Mouse (Mus musculus): ENCODE measurements around the gene Gm38431. TPM values are rescaled to one million over a fixed set of nuclear protein-coding genes. Genes with fewer than 3 reads are reported as not detected.

Gene Gm38431
- 61.0 and 67.3 TPM in 2 replicates for total RNA-seq (2014; fragmentation: Nextera tagmentation)
- total RNA-seq (2017): 5.5 and 7.5 TPM in 2 replicates

DNA sequence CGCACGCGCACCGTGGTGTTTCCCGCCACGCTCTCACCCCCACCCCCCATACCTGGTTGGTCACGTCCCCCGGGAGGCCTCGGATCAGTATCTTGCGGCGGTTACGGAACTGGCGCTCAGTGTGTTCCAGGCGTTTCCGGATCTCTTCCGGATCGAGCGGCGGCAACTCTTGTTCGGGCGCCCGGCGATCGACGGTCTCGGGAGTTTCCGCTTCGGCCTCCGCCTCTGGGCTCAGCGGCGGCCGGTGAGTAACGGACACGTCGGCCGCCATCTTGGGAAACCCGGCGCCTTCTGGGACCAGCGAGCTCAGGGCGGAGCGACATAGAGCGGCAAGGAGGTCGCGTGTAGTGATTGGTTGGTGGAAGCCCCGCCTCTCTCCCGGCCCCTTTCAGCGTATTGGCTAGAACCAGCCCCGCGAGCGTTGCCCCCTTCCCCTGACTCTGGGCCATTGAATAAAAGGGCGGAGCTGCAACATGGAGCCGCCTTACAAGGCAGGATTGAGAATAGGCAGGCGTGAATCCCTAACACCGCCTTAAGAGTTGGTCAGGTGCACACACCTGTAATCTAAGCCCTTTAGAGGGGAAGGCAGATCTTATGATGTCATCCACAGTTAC, at the start of gene Gm38431, which contains the start of gene Raver1:
Gene Gm38431 (minus strand): TSS at position 291 of the 614 bp plus-strand sequence.
Gene Raver1 (minus strand): TSS at position 302 of the 614 bp plus-strand sequence.
- peak; percentile 96 for ATAC-seq (replicated peaks; ENCODE audit: poor library complexity, severe bottlenecking)

DNA sequence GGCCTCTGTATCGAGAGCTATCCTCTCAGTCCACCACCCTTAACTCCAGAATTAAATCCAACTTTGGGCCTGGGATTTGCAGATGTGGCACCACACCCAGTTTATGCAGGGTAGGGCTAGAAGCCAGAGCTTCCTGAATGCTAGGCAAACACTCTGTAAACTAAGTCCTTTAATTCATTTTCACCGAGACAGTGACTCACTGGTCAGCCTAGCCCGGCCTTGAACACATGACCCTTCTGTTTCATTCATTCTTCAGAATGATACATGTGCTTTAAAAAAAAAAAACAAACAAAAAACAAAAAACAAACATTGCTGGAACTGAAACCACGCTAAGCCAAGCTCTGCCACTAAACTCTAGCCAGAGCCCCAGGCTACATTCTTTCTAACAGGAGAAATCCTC, 46.6 kb upstream of the Gm38431 start:
- ATAC-seq (replicated peaks; ENCODE audit: poor library complexity, severe bottlenecking): no peak

DNA sequence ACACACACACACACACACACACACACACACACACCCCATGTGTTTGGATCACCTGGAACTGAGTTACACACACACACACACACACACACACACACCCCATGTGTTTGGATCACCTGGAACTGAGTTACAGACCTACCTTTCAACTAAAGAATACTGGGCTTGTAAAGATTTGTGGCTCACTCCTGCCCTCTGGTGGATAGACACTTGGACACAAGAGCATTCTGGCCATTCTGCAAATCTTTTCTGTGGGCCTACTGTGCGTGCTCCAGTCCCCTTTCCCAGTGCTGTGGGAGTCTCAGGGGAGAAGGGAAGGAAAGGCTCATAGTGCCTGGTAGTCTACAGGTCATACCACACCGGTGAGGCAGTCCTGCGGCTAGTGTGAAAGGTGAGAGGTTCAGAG, 45.4 kb upstream of the Gm38431 start:
- peak; percentile 15 for ATAC-seq (replicated peaks; ENCODE audit: poor library complexity, severe bottlenecking)

DNA sequence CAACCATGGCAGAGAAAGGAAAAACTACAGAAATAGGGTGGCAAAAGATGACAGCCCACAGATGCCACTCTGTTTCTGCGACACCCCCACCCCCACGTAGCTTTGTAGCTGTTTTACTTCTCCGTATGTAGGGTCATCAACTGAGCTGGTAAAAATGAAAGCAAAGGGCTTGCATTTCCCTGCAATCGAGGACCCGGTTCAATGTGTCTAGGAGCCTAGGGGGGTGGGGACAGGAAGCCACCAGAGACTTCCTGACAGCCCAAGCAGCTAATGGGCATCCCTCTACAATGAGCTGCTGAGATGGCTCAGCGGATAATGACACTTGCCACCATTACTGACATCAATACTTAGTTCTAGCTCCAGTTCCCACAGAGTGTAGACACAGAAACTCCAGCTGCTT, 44.6 kb upstream of the Gm38431 start:
- ATAC-seq (replicated peaks; ENCODE audit: poor library complexity, severe bottlenecking): 0 out of 2 replicates have a peak, but pooled peaks have one; percentile 9

DNA sequence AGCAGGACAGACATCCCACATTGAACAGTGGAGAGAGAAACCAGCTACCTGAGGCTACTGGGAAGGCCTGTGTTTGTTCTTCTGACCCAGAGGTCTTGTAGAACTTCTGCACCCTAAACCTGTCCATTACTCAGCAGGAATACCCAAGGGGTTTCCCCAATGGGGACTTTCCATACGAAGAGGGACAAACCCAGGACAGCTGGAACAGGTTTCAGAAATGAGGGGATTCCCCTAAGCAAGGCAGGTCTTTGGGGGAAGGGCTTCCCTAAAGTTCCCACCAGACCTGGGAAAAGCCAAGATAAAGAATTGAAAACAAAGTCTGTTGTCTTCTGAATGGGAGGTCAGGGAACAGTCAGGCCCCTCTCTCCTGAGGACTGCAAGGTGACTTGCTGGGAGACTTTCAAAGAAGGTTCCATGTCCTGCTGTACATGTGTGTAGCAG, 44.2 kb upstream of the Gm38431 start:
- ATAC-seq (replicated peaks; ENCODE audit: poor library complexity, severe bottlenecking): no peak

DNA sequence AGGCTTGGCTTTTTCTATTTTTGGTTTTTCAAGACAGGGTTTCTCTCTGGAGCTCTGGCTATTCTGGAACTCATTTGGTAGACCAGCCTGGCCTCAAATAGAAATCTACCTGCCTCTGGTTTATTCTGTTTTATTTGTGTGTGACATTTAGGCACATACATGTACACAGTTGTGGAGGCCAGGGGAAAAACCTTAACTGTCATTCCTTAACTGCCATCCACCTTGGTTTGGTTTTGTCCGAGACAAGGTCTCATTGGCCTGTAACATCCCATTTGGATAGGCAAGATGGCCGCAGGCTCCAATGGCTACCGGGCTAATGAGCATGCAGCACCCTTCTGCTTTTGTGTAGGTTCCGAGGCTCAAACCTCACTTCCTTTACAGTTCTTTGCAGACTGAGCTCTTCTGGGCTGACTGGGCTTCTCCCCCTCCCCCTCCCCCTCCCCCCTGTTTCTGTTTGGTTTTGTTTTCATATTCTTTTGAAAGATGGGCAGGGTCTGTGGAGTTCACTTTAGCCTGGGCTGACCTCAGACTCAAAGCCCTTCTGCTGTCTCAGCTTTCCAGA, 43.6 kb upstream of the Gm38431 start:
- ATAC-seq (replicated peaks; ENCODE audit: poor library complexity, severe bottlenecking): no peak

DNA sequence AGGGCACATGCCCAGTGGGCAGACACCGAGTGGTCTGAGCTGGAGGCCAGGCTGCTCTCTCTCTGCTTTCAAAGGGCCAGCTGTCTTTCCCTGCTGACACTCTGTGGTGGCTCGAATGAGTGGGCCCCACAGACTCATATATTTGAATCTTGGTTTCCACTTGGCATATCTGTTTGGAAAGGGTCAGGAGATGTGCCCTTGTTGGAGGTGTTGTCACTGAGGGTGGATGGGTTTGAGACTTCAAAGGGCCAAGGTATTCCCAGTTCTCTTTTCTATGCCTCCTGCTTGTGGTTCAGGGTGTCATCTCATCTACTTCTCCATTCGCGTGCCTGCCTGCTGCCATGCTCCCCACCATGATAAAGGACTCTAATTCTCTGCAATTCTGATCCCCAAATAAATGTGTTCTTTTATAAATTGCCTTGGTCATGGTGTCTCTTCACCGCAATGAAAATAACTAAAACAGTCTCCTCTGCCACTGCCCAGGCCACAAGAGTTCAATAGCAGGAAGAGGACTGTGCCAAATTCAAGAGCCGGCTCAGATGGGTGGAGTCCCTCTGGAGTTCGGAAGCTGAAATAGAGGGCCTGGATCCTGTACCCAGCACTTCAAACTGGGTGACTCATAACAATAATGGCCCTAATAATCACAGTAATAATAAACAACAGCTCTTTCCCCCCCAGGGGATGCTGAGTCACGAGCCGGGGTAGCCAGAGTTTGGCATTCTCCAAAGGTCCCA, 43.0 kb upstream of the Gm38431 start:
- peak; percentile 40 for ATAC-seq (replicated peaks; ENCODE audit: poor library complexity, severe bottlenecking)

DNA sequence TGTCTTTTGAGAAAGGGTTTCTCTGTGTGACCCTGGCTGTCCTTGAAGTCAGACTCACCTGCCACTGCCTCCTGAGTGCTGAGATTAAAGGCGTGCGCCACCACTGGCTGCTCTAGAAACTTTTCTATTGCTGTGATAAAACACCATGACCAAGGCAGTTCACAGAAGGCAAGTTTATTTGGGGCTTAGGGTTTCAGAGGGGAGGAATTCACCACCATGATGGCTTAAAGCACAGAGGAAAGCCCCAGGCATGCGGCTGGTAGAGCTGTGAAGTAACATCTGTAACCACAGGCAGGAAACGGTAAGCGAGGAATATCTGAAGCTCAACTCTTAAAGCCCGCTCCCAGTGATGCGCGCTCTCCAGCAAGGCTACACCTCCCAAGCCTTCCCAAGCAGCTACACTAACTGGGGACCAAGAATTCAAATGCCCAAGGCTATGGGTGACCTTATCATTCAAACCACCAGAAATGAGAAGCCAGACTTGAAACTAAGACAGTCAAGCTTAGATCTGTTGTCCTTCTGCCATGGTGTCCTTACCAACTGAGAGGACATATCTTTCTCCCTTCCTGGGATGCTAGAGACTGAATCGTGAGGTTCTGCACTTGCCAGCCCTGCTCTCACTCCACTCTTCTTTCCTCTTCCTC, 41.4 kb upstream of the Gm38431 start:
- ATAC-seq (replicated peaks; ENCODE audit: poor library complexity, severe bottlenecking): peak; percentile 12; the same call in 1 of the 2 replicates

DNA sequence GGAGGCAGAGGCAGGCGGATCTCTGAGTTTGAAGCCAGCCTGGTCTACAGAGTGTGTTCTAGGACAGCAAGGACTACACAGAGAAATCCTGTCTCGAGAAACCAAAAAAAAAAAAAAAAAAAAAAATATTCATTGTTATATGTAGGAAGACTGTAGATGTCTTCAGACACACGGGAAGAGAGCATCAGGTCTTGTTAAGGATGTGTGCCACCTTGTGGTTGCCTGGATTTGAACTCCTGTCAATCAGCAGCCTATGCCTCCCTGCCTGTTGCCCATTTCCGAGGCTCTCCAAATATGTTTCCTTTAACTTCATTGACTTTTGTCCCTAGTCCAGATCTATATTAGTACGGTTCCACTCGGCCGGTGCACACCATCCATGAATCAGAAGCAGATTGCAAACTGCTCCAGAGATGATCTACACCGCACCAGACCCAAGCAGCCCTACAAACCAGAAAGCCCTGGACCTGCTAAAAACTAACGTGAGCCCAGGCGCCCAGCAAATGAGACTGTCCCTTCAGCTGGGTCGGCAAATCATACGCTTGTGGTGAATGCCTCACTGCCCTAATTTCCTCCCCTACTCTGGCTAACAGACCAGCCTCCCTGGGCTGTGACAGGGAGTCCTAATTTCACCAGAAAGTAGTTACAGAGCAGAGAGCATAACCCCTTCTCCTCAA, 40.4 kb upstream of the Gm38431 start:
- no peak for ATAC-seq (replicated peaks; ENCODE audit: poor library complexity, severe bottlenecking)

DNA sequence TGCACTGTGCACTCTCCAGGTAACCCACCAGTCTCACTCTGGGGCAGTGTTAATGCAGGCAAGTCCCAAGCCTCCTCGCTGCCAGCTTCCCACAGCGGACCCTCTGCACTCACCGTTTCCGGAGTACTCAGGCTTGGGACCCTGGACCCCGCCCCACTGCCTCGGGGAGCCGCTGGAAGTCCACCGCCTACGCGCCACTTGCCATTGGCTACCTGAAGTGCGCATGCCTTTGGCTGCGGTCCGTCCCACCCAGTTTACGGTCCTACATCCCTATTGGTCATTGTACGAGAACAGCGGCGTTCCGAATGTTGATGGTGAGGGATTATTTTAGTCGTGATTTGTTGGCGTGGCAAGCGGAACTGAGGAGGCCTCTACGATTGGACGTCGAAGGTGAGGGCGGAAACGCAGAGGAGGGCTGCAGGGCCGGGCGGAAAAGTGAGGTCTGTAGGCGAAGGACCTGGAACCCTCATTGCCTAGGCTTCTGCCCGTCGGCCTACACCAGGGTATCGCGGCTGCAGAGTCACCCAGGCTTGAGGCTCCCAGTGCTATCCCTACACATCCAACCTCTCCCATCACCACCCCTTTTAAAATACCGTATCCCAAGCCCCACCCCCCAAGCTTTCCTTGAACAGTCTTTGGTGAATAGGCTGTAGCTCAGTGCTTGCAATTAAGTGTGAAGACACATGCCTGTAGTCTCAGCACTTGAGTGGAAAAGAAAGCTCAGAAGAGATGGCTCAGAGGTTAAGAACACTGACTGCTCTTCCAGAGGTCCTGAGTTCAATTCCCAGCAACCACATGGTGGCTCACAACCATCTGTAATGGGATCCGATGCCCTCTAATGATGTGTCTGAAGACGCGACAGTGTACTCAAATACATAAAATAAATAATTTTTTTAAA, 39.5 kb upstream of the Gm38431 start, which contains the start of gene Tyk2:
Gene Tyk2 (minus strand): TSS at position 185 of the 898 bp plus-strand sequence.
- ATAC-seq (replicated peaks; ENCODE audit: poor library complexity, severe bottlenecking): peak; percentile 83

DNA sequence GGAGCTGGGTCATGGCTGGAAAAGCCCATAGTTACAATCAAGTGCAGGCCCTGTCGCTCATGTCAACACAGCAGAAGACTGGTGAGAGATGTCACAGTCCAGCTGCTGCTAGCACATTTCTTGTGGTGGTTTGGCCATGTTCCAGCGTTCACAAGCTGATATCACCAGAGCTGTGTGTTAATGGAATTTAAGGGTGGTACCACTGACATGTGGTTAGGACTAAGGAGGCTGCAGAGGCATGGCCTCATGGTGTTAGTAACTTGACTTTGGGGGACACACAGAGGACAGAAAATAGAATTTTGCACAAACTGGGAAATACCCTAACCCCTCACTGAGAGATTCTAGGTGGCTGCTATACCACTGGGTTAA, 34.4 kb upstream of the Gm38431 start:
- ATAC-seq (replicated peaks; ENCODE audit: poor library complexity, severe bottlenecking): peak; percentile 29

DNA sequence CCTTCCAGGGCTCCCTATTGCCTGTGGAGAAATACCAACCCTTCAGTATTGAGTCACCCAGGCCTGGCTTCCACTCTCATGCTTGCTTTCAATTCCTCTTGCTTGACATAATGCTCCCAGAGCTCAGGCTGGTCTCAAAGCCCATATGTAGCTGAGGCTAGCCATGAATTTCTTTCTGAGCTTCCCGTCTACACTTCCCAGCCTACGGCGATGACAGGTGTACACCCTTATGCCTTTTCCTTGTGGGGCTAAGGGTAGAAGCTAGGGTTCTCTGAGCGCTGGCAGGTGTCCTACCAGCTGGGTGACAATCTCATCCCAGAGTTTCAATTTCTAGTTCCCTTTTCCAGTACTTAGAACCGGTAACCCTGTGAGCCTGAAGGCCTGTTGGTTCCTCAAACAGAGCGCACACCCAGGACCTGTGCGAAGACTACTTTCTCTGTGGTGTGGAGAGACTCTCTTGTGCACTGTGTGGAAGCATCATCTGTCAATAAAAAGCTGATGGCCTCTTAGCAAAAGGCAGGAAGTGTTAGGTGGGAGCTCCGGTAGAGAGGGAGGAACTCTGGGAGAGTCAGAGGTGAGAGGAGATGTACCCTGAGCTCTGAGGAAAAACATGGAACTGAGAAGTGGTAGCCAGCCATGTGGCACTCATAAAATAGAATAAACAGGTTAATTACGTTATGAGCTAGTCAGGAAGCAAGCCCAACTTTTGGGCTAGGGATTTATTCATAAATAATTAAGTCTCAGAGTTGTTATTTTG, 33.9 kb upstream of the Gm38431 start:
- peak; percentile 79 for ATAC-seq (replicated peaks; ENCODE audit: poor library complexity, severe bottlenecking)

DNA sequence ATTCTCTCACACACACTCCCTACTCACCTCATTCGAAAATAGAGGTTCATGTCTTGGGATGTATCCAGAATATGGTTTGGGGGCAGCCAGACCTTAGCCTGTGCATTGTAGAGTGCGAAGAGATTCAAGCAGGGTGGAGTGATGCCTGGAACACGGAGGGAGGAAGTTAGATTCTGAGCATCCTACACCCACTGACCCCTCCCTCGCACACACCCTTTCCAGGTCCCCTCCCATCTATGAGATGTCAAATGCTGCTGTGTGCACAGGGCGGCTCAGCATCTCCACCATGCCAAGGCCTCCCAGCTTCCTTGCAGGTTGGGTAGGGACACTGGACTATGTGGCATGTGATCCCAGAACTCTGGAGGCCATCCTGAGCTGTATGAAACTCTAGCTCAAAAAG, 33.0 kb upstream of the Gm38431 start:
- ATAC-seq (replicated peaks; ENCODE audit: poor library complexity, severe bottlenecking): no peak

DNA sequence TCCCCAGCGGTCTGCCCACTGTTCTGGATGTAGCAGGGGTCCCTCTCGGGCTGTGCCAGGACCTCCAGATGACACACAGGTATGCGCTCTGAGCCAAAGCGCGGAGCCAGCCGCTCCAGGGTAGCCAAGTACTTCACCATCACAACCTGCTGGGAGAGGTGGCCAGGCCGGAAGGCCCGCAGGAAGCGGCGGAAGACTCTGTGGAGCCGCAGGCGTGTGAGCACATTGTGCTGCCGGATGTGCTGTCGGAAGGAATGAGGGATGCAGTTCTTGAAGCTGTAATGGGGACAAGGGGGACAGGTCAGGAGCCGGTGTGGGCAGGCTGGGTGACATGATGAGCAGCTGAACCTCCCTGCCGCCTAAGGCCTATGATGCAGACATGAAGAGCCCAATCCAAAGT, 29.7 kb upstream of the Gm38431 start:
- no peak for ATAC-seq (replicated peaks; ENCODE audit: poor library complexity, severe bottlenecking)

DNA sequence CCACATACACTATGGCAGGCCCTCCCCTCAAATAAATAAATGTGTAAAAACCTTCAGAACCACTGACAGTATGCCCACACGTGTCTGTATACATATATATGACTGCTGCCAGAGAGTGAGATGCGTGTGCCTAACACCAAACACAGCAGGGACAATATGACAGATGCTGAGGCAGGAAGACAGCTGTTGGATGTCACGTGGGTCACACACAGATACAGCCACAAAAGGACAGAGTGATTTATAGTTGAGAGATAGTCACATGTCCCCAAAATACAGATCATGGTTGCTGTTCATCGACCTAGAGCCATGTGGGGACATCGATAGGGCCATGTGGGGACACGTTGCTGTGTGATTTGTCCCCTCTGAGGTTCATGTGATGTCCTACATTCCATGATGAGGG, 25.3 kb upstream of the Gm38431 start:
- ATAC-seq (replicated peaks; ENCODE audit: poor library complexity, severe bottlenecking): no peak

DNA sequence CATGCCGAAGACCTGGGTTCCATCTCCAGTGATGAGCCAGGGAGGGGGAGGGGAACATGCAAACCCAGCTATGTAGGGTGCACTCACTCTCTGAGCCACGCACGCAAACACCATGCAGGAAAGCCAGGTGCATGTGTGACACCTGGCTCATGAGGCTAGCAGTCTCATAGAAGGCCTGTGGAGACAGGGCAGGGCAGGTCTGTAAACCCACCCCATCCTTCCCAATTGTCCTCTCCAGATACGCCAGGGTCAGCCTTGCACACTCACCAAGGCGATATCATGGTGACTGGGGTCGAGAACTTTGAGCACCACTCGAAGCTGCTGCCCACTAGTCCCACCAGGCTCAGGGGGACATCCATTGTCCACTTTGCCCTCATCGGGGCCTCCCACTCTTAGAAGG, 23.3 kb upstream of the Gm38431 start:
- ATAC-seq (replicated peaks; ENCODE audit: poor library complexity, severe bottlenecking): no peak

DNA sequence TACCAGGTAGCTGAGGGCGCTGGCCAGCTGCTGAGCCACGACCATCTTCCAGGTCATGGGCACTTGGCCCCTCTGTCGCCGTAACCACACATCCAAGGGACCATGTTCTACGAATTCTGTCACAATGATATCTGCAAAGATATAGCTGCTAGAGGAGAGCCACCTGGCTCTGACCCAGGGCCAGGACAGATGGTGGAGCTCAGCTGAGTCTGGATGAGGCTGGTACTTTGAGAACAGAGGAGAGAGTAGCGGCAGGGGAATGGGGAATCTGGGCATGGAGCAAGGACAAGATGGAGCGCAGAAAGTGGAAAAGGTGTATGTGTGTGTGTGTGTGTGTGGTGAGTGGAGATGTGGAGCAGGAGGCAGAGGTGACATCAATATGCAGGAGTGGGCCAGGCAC, 22.4 kb upstream of the Gm38431 start:
- ATAC-seq (replicated peaks; ENCODE audit: poor library complexity, severe bottlenecking): no peak

DNA sequence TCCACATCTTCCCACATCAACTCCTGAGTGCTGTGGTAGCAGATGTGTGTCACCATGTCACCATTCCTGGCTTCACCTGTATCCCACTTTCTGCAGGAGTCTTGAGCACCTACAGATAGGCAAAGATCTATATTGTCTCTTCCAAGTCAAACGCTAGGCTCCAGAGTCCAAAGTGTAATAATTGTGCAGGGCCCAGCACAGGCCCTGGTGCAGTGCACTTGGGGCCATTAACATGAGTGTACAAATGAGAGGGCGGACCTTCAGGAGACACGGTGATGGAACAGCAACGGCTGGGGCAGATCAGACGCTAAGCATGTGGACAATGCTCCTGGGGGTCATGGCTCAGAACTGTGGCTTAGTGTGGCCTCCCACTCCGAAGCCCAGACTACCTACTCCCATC, 22.0 kb upstream of the Gm38431 start:
- no peak for ATAC-seq (replicated peaks; ENCODE audit: poor library complexity, severe bottlenecking)

All from granulocyte monocyte progenitor cell, adult 5-6 weeks (primary cell).